In the genomic region with DNA sequence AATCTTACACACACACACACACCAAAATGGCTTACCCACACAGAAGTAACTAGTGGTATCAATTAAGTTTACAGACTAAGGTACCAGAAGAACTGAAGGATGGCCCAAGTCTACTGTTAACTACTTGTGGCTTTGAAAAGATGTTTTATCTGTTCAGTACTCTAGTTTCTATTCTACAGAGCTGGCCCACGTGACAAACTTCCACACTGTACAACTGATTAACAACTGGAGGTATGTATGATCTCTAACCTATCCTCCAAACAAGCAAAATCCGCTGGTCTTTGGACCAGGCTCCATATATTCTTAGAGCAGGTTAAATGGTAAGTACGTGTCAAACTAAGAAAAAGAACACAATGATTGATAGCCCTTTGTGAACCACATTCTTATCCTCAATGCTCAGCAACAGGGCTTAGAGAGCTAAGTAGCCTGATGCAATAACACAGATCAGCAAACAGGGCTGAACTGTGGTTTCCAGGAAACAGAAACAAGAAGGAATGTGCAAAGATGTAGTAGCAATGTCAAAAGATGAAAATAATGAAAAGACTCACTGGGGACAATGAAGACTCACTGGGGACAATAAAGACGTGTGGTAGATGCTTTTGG, we compare ENCODE assay signal across 22 mouse cellular contexts. TPM values are rescaled to one million over a fixed set of nuclear protein-coding genes. Genes with fewer than 3 reads are reported as not detected.
DNase-seq lines count a peak whose midpoint lies in the region; ATAC-seq and TF ChIP-seq lines count a peak whose summit lies in the region.
"Had no signal": no experiment of that assay in that cellular context is flagged by ENCODE, and none has a peak within 500 bp of the region (broad histone marks: within the 10 kb centered on the region; RNA-seq: fewer than 3 reads in every experiment).

No protein-coding gene starts in this region.

- DNase-seq in hindbrain, embryonic 14.5 days (ENCODE audit: low spot score), result no peak
- DNase-seq in 3T3-L1 (ENCODE audit: low read depth, low spot score) (peak; percentile 79), MEL (ENCODE audit: low read depth, low spot score) (peak; percentile 20)
- peak; percentile 47 for DNase-seq in embryo, embryonic 11 days
- DNase-seq in kidney, adult 18-20 months, result no peak
- DNase-seq in frontal cortex, postnatal 25 days (ENCODE audit: low spot score in 2 of 2), result no peak
- no peak for DNase-seq in frontal cortex, adult 2 months (ENCODE audit: extremely low spot score in 1 of 2, low spot score in 1 of 2)
- DNase-seq: adrenal gland, postnatal 36 days; cerebellum, adult 9-10 months; kidney, adult 2 months; kidney, postnatal 25 days; layer of hippocampus, adult 9-11 months; liver, embryonic 13.5 days; right cerebral cortex, postnatal 14 days; thymus, postnatal 14 days had no signal

- TF ChIP-seq RAD21 in MEL (IDR thresholded peaks at IDR 0.05; ENCODE audit: low read depth, low read length), result no peak

- TF ChIP-seq EP300 in MEL (IDR thresholded peaks at IDR 0.05; ENCODE audit: low read depth in 1 of 2, low read length in 2 of 2), result no peak

- no peaks in the 10 kb centered on the region for H3K4me1 ChIP-seq in hindbrain, embryonic 14.5 days (replicated peaks; ENCODE audit: control insufficient read depth, insufficient read depth, low read length)
- H3K4me1 ChIP-seq in hindbrain, embryonic 16.5 days (ENCODE audit: control insufficient read depth, insufficient read depth, low read depth, low read length), result no peaks in the 10 kb centered on the region
- no peaks in the 10 kb centered on the region; a peak in 1 of 4 replicates for H3K4me1 ChIP-seq in MEL (ENCODE audit: control insufficient read depth in 1 of 2, insufficient read depth in 2 of 2, low read length in 2 of 2)
- H3K4me1 ChIP-seq: forebrain, embryonic 15.5 days; limb, embryonic 12.5 days; liver, embryonic 13.5 days; neural tube, embryonic 13.5 days had no signal

- no peak overlapping the region for H3K27ac ChIP-seq in hindbrain, embryonic 14.5 days
- no peak overlapping the region for H3K27ac ChIP-seq in hindbrain, embryonic 16.5 days (ENCODE audit: low read depth, low read length)
- no peak overlapping the region for H3K27ac ChIP-seq in MEL (ENCODE audit: control insufficient read depth, low read depth, low read length)
- H3K27ac ChIP-seq: forebrain, embryonic 15.5 days; hindbrain, embryonic 13.5 days; limb, embryonic 12.5 days; liver, embryonic 13.5 days; neural tube, embryonic 13.5 days had no signal

- 12% methylated on average over 4 of the region's 4 CpGs for WGBS in hindbrain, embryonic 14.5 days
- 13% methylated on average over 4 of the region's 4 CpGs for WGBS in hindbrain, embryonic 16.5 days

- no peak overlapping the region for H3K4me3 ChIP-seq in hindbrain, embryonic 14.5 days (replicated peaks; ENCODE audit: low read length)
- H3K4me3 ChIP-seq in hindbrain, embryonic 16.5 days (ENCODE audit: low read length), result no peak overlapping the region
- peak overlapping the region in 1 of 2 experiments; percentile 31; a peak in 1 of 4 replicates for H3K4me3 ChIP-seq in MEL (ENCODE audit: control insufficient read depth in 1 of 2, insufficient read depth in 1 of 2, low read depth in 2 of 2, low read length in 2 of 2)
- H3K4me3 ChIP-seq: forebrain, embryonic 15.5 days; hindbrain, embryonic 13.5 days; limb, embryonic 12.5 days; liver, embryonic 13.5 days; neural tube, embryonic 13.5 days had no signal

- TF ChIP-seq POLR2A in MEL (IDR thresholded peaks at IDR 0.05; ENCODE audit: control insufficient read depth in 1 of 2, insufficient read depth in 1 of 2, low read depth in 1 of 2, low read length in 2 of 2, poor library complexity in 1 of 2), result no peak

- H3K9me3 ChIP-seq in hindbrain, embryonic 14.5 days (ENCODE audit: control insufficient read depth, low read length), result no peaks in the 10 kb centered on the region
- no peaks in the 10 kb centered on the region for H3K9me3 ChIP-seq in hindbrain, embryonic 16.5 days (ENCODE audit: control insufficient read depth, low read length)
- H3K9me3 ChIP-seq in MEL (replicated peaks; ENCODE audit: insufficient read depth, low read length), result no peaks in the 10 kb centered on the region
- H3K9me3 ChIP-seq: forebrain, embryonic 15.5 days; G1E; hindbrain, embryonic 13.5 days; limb, embryonic 12.5 days; liver, embryonic 13.5 days; neural tube, embryonic 13.5 days had no signal

- no peaks in the 10 kb centered on the region for H3K27me3 ChIP-seq in hindbrain, embryonic 14.5 days (ENCODE audit: control insufficient read depth, insufficient read depth, low read length)
- H3K27me3 ChIP-seq in hindbrain, embryonic 16.5 days (replicated peaks; ENCODE audit: control insufficient read depth, insufficient read depth, low read length), result no peaks in the 10 kb centered on the region
- no peaks in the 10 kb centered on the region for H3K27me3 ChIP-seq in MEL (ENCODE audit: control insufficient read depth in 1 of 2, insufficient read depth in 2 of 2, low read length in 2 of 2)
- H3K27me3 ChIP-seq: forebrain, embryonic 15.5 days; hindbrain, embryonic 13.5 days; limb, embryonic 12.5 days; liver, embryonic 13.5 days; neural tube, embryonic 13.5 days had no signal

- peak; percentile 27; the same call in 1 of the 2 replicates for ATAC-seq in hindbrain, embryonic 14.5 days (ENCODE audit: low FRiP score)
- ATAC-seq in hindbrain, embryonic 16.5 days, result no peak
- ATAC-seq: forebrain, embryonic 15.5 days had no signal

- no peak for TF ChIP-seq CTCF in MEL (IDR thresholded peaks at IDR 0.05 in 2 of 3, conservative IDR thresholded peaks at IDR 0.05 in 1 of 3; ENCODE audit: control insufficient read depth in 1 of 3, insufficient read depth in 1 of 3, low read depth in 2 of 3, low read length in 3 of 3, poor library complexity in 1 of 3, severe bottlenecking in 1 of 3)

- H3K9ac ChIP-seq in hindbrain, embryonic 14.5 days, result no peak overlapping the region
- H3K9ac ChIP-seq in hindbrain, embryonic 16.5 days (ENCODE audit: low read depth, low read length), result no peak overlapping the region
- no peak overlapping the region for H3K9ac ChIP-seq in MEL (ENCODE audit: control insufficient read depth, low read depth, low read length, poor library complexity, severe bottlenecking)
- H3K9ac ChIP-seq: forebrain, embryonic 15.5 days; hindbrain, embryonic 13.5 days; limb, embryonic 12.5 days; liver, embryonic 13.5 days; neural tube, embryonic 13.5 days had no signal

- H3K36me3 ChIP-seq in hindbrain, embryonic 14.5 days (replicated peaks; ENCODE audit: control insufficient read depth, insufficient read depth), result no peaks in the 10 kb centered on the region
- H3K36me3 ChIP-seq in hindbrain, embryonic 16.5 days (ENCODE audit: control insufficient read depth, insufficient read depth, low read length), result no peaks in the 10 kb centered on the region
- H3K36me3 ChIP-seq in MEL (ENCODE audit: control insufficient read depth in 1 of 2, insufficient read depth in 2 of 2, low read length in 2 of 2), result no peaks in the 10 kb centered on the region
- H3K36me3 ChIP-seq: forebrain, embryonic 15.5 days; G1E; hindbrain, embryonic 13.5 days; limb, embryonic 12.5 days; liver, embryonic 13.5 days; neural tube, embryonic 13.5 days had no signal

- no peak overlapping the region for H3K4me2 ChIP-seq in hindbrain, embryonic 14.5 days (replicated peaks)
- H3K4me2 ChIP-seq in hindbrain, embryonic 16.5 days (ENCODE audit: low read length), result no peak overlapping the region
- H3K4me2 ChIP-seq: forebrain, embryonic 15.5 days; hindbrain, embryonic 13.5 days; limb, embryonic 12.5 days; liver, embryonic 13.5 days; neural tube, embryonic 13.5 days had no signal

- H3K79me2 ChIP-seq in MEL (ENCODE audit: control insufficient read depth, insufficient read depth, low read length, poor library complexity), result no peaks in the 10 kb centered on the region

TF ChIP-seq in MEL, 35 proteins besides CTCF, POLR2A, EP300 and RAD21:
- no peak for TF ChIP-seq ZKSCAN1 (IDR thresholded peaks at IDR 0.05; ENCODE audit: low read depth, low read length)
- TF ChIP-seq UBTF (IDR thresholded peaks at IDR 0.05; ENCODE audit: borderline replicate concordance, insufficient read depth, low read depth, low read length), result no peak
- TF ChIP-seq MYB (IDR thresholded peaks at IDR 0.05; ENCODE audit: low read depth, low read length), result no peak
- TF ChIP-seq USF1 (IDR thresholded peaks at IDR 0.05; ENCODE audit: low read depth, low read length), result peak; percentile 83
- TF ChIP-seq MYC (IDR thresholded peaks at IDR 0.05; ENCODE audit: low read depth, low read length), result no peak

RNA-seq across cellular contexts. Expression of a gene that starts 38.7 kb away (rescaled TPM):
- polyA plus RNA-seq in hindbrain, embryonic 14.5 days (2014; fragmentation: Nextera tagmentation; extraction: Ambion mirVana), result 2.5 TPM in 2 replicates
- 4.1 TPM in 2 replicates for polyA plus RNA-seq in hindbrain, embryonic 16.5 days (2015; fragmentation: Nextera tagmentation; extraction: Ambion mirVana)
- not detected in 2 replicates for total RNA-seq in MEL (2012; rRNA removed)
- polyA plus RNA-seq in MEL (2012; ENCODE audit: insufficient read depth in 1 of 2, insufficient read length in 2 of 2, low read depth in 1 of 2, low replicate concordance in 2 of 2, missing spikeins in 1 of 2), result not detected
- polyA plus RNA-seq in frontal cortex, adult 2 months (2012; rRNA removed), result 0.50 and 0.80 TPM in 2 replicates
- total RNA-seq: gastrocnemius, adult 8-10 months had no signal
- polyA plus RNA-seq: G1E had no signal

Comparison
In these comparisons a context has a peak if more than half of its experiments do, and no peak if none do; other contexts are left out.
1. DNase-seq: peak in 3T3-L1 (single experiment), MEL (single experiment) and embryo, embryonic 11 days (single experiment); none in hindbrain, embryonic 14.5 days (single experiment), kidney, adult 18-20 months (single experiment), frontal cortex, postnatal 25 days (0 of 2) and frontal cortex, adult 2 months (0 of 2).